Mouse (Mus musculus) thymus, postnatal 25 days (tissue): ENCODE measurements around the gene Cluap1.
"Not testable (repeated sequence)": the region's sequence is repeated elsewhere in the genome, so short reads cannot be mapped to it uniquely, and the experiment has no call there.

Source experiments
- DNase-seq: peaks from one replicate; pipeline ENCODE4 v3.0.0; 2022

Cluap1 gene

GRCm38 (mm10) chr16:3951141-3951540 lies 42.5 kb downstream of the Cluap1 start:
- no peak for DNase-seq

GRCm38 (mm10) chr16:3956369-3956768 lies 47.8 kb downstream of the Cluap1 start:
- DNase-seq, result no peak

GRCm38 (mm10) chr16:3959261-3959660 lies 50.7 kb downstream of the Cluap1 start:
- DNase-seq, result no peak

GRCm38 (mm10) chr16:3964990-3965389 lies 56.4 kb downstream of the Cluap1 start:
- no peak for DNase-seq

- DNase-seq, result no peak
These were observed 56.9 kb downstream of the Cluap1 start for GRCm38 (mm10) chr16:3965534-3965933.

GRCm38 (mm10) chr16:3974456-3974855 lies 65.9 kb downstream of the Cluap1 start:
- DNase-seq, result not testable (repeated sequence)

GRCm38 (mm10) chr16:3975658-3976057 lies 67.1 kb downstream of the Cluap1 start:
- peak; percentile 8 for DNase-seq

- DNase-seq, result peak; percentile 77
These were observed 67.7 kb downstream of the Cluap1 start, which contains the start of gene Nlrc3 for GRCm38 (mm10) chr16:3976251-3976671. TSS of gene Nlrc3 (minus strand) at chr16:3976632.

- DNase-seq, result no peak
These were observed 68.1 kb downstream of the Cluap1 start for GRCm38 (mm10) chr16:3976712-3977111.

- peak; percentile 16 for DNase-seq
These were observed 73.6 kb downstream of the Cluap1 start for GRCm38 (mm10) chr16:3982173-3982572.

- DNase-seq, result no peak
These were observed 74.6 kb downstream of the Cluap1 start for GRCm38 (mm10) chr16:3983146-3983700.

- no peak for DNase-seq
These were observed 79.8 kb downstream of the Cluap1 start for GRCm38 (mm10) chr16:3988410-3988809.
